In genomic region chr7:75142800-75143199, GRCm38 (mm10) we compare ENCODE assay signal across 13 mouse cellular contexts.
DNase-seq lines count a peak whose midpoint lies in the region; ATAC-seq lines count a peak whose summit lies in the region.
"Had no signal": no experiment of that assay in that cellular context is flagged by ENCODE, and none has a peak within 500 bp of the region (broad histone marks: within the 10 kb centered on the region; RNA-seq: fewer than 3 reads in every experiment).

No protein-coding gene starts in this region.

- no peaks in the 10 kb centered on the region for H3K36me3 ChIP-seq in heart, embryonic 13.5 days
- no peaks in the 10 kb centered on the region for H3K36me3 ChIP-seq in embryonic facial prominence, embryonic 10.5 days (replicated peaks)
- H3K36me3 ChIP-seq: forebrain, embryonic 15.5 days; G1E; midbrain, embryonic 13.5 days had no signal

- no peaks in the 10 kb centered on the region for H3K9me3 ChIP-seq in heart, embryonic 13.5 days
- H3K9me3 ChIP-seq in embryonic facial prominence, embryonic 10.5 days: no peaks in the 10 kb centered on the region
- H3K9me3 ChIP-seq: forebrain, embryonic 15.5 days; G1E; midbrain, embryonic 13.5 days had no signal

- H3K4me2 ChIP-seq in heart, embryonic 13.5 days: peak overlapping the region; percentile 73

- H3K27me3 ChIP-seq in heart, embryonic 13.5 days (replicated peaks): peaks cover 11% of the 10 kb centered on the region; the same call in 1 of the 2 replicates
- H3K27me3 ChIP-seq in embryonic facial prominence, embryonic 10.5 days (replicated peaks; ENCODE audit: low read depth, poor library complexity, severe bottlenecking): peaks cover 23% of the 10 kb centered on the region
- H3K27me3 ChIP-seq: forebrain, embryonic 15.5 days had no signal

- no peak overlapping the region for H3K27ac ChIP-seq in heart, embryonic 13.5 days (replicated peaks)
- peak overlapping the region; percentile 35; the same call in 1 of the 2 replicates for H3K27ac ChIP-seq in embryonic facial prominence, embryonic 10.5 days (replicated peaks)
- H3K27ac ChIP-seq: forebrain, embryonic 15.5 days; midbrain, embryonic 13.5 days had no signal

- WGBS in heart, embryonic 13.5 days: 44% methylated on average over 2 of the region's 2 CpGs
- WGBS in embryonic facial prominence, embryonic 10.5 days: 48% methylated on average over 2 of the region's 2 CpGs

- DNase-seq in heart, adult 8-10 months (ENCODE audit: low spot score): no peak
- peak; percentile 5 for DNase-seq in A20 (ENCODE audit: low read depth, low spot score)
- no peak for DNase-seq in embryonic facial prominence, embryonic 10.5 days (ENCODE audit: low spot score)
- DNase-seq in spleen, postnatal 14 days (ENCODE audit: low spot score in 2 of 2): no peak
- DNase-seq in left cerebral cortex, adult 9 months (ENCODE audit: low spot score in 2 of 2): no peak
- DNase-seq: lung, adult 18-20 months; lung, postnatal 36 days; thymus, adult 18-20 months had no signal

- H3K4me3 ChIP-seq in heart, embryonic 13.5 days: no peak overlapping the region
- no peak overlapping the region for H3K4me3 ChIP-seq in embryonic facial prominence, embryonic 10.5 days

- peaks cover 20% of the 10 kb centered on the region for H3K4me1 ChIP-seq in heart, embryonic 13.5 days
- H3K4me1 ChIP-seq in embryonic facial prominence, embryonic 10.5 days: peaks cover 22% of the 10 kb centered on the region

- H3K9ac ChIP-seq in heart, embryonic 13.5 days: no peak overlapping the region
- H3K9ac ChIP-seq: forebrain, embryonic 15.5 days had no signal

- ATAC-seq in heart, embryonic 13.5 days (ENCODE audit: extremely low read depth, insufficient number of reproducible peaks, low FRiP score, low TSS enrichment): no peak
- peak; percentile 53 for ATAC-seq in megakaryocyte, adult 5-6 weeks (ENCODE audit: poor library complexity, severe bottlenecking)
- ATAC-seq: midbrain, embryonic 13.5 days had no signal
